In the genomic region with DNA sequence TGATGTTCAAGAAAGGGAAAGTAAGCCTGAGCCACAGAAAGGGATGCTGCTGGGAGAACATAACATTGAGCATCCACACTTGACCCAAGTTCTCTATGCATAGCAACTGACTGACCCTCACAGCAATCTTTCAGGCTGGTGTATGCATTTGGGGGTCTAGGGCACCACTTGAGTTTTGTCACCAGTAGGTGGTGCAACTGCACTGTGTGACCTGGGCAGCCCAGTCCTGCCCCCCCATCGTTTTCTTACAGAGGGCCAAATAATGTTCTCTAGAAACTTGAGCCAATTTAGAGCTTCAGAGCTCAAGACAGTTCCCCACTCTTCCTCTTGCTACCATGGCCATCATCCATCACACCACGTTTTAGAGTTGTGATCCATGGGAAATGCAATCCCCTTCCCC, we compare ENCODE assay signal across 14 mouse cellular contexts. TPM values are rescaled to one million over a fixed set of nuclear protein-coding genes. Genes with fewer than 3 reads are reported as not detected.
DNase-seq lines count a peak whose midpoint lies in the region; ATAC-seq and TF ChIP-seq lines count a peak whose summit lies in the region.
"Had no signal": no experiment of that assay in that cellular context is flagged by ENCODE, and none has a peak within 500 bp of the region (broad histone marks: within the 10 kb centered on the region; RNA-seq: fewer than 3 reads in every experiment).

No protein-coding gene starts in this region.

- H3K36me3 ChIP-seq in hindbrain, embryonic 11.5 days (ENCODE audit: control insufficient read depth, insufficient read depth, low read length) = peaks cover 6% of the 10 kb centered on the region; the same call in 1 of the 2 replicates
- H3K36me3 ChIP-seq in hindbrain, embryonic 13.5 days = peaks cover 28% of the 10 kb centered on the region
- peaks cover 12% of the 10 kb centered on the region for H3K36me3 ChIP-seq in midbrain, embryonic 14.5 days (ENCODE audit: control insufficient read depth, insufficient read depth, low read length)
- 0 out of 2 replicates have a peak, but pooled peaks cover 7% of the 10 kb centered on the region for H3K36me3 ChIP-seq in midbrain, embryonic 15.5 days (replicated peaks)

- no peak for ATAC-seq in hindbrain, embryonic 11.5 days (ENCODE audit: low FRiP score)
- ATAC-seq in hindbrain, embryonic 13.5 days (ENCODE audit: low FRiP score) = no peak
- ATAC-seq in midbrain, embryonic 14.5 days (ENCODE audit: low FRiP score, low TSS enrichment) = no peak
- no peak for ATAC-seq in midbrain, embryonic 15.5 days (replicated peaks)
- ATAC-seq: midbrain, embryonic 13.5 days had no signal

- H3K4me3 ChIP-seq in hindbrain, embryonic 11.5 days (ENCODE audit: low read depth, low read length) = no peak overlapping the region
- H3K4me3 ChIP-seq in hindbrain, embryonic 13.5 days = no peak overlapping the region
- H3K4me3 ChIP-seq in midbrain, embryonic 14.5 days (replicated peaks; ENCODE audit: low read depth, low read length) = no peak overlapping the region
- no peak overlapping the region for H3K4me3 ChIP-seq in midbrain, embryonic 15.5 days
- no peak overlapping the region for H3K4me3 ChIP-seq in cortical plate, adult 2 months (ENCODE audit: insufficient read depth, low read length)
- H3K4me3 ChIP-seq: erythroblast, embryonic 14.5 days; liver, embryonic 13.5 days; midbrain, embryonic 13.5 days had no signal

- peak; percentile 10 for DNase-seq in hindbrain, embryonic 11.5 days (ENCODE audit: low spot score)
- DNase-seq in midbrain, embryonic 14.5 days = peak; percentile 32
- no peak for DNase-seq in thymus, postnatal 10 days (ENCODE audit: low spot score in 2 of 2)
- DNase-seq in layer of hippocampus, postnatal 14 days (ENCODE audit: low spot score in 2 of 2) = no peak
- DNase-seq: gastrocnemius, postnatal 25 days; liver, embryonic 13.5 days; thymus, adult 2 months had no signal

- no peak overlapping the region for H3K4me2 ChIP-seq in hindbrain, embryonic 11.5 days (replicated peaks; ENCODE audit: low read depth, low read length)
- H3K4me2 ChIP-seq in hindbrain, embryonic 13.5 days = no peak overlapping the region
- no peak overlapping the region for H3K4me2 ChIP-seq in midbrain, embryonic 14.5 days (ENCODE audit: low read length)
- no peak overlapping the region for H3K4me2 ChIP-seq in midbrain, embryonic 15.5 days
- H3K4me2 ChIP-seq: liver, embryonic 13.5 days; midbrain, embryonic 13.5 days had no signal

- no peak overlapping the region for H3K27ac ChIP-seq in hindbrain, embryonic 11.5 days (ENCODE audit: low read depth, low read length)
- H3K27ac ChIP-seq in hindbrain, embryonic 13.5 days = no peak overlapping the region
- no peak overlapping the region for H3K27ac ChIP-seq in midbrain, embryonic 14.5 days (replicated peaks; ENCODE audit: low read depth, low read length)
- H3K27ac ChIP-seq in midbrain, embryonic 15.5 days = no peak overlapping the region
- no peak overlapping the region for H3K27ac ChIP-seq in cortical plate, adult 2 months (ENCODE audit: insufficient read depth, low read length)
- H3K27ac ChIP-seq: liver, embryonic 13.5 days; midbrain, embryonic 13.5 days had no signal

- no peaks in the 10 kb centered on the region for H3K9me3 ChIP-seq in hindbrain, embryonic 11.5 days (ENCODE audit: control insufficient read depth, low read length)
- H3K9me3 ChIP-seq in hindbrain, embryonic 13.5 days = 0 out of 2 replicates have a peak, but pooled peaks cover 4% of the 10 kb centered on the region
- H3K9me3 ChIP-seq in midbrain, embryonic 14.5 days (ENCODE audit: control insufficient read depth, low read length) = 0 out of 2 replicates have a peak, but pooled peaks cover 4% of the 10 kb centered on the region
- H3K9me3 ChIP-seq in midbrain, embryonic 15.5 days = no peaks in the 10 kb centered on the region
- H3K9me3 ChIP-seq: liver, embryonic 13.5 days; midbrain, embryonic 13.5 days had no signal

- WGBS in hindbrain, embryonic 11.5 days = 46% methylated on average over 2 of the region's 2 CpGs
- 46% methylated on average over 2 of the region's 2 CpGs for WGBS in hindbrain, embryonic 13.5 days
- 55% methylated on average over 2 of the region's 2 CpGs for WGBS in midbrain, embryonic 14.5 days
- WGBS in midbrain, embryonic 15.5 days = 27% methylated on average over 2 of the region's 2 CpGs

- H3K9ac ChIP-seq in hindbrain, embryonic 11.5 days (ENCODE audit: low read depth, low read length) = no peak overlapping the region
- no peak overlapping the region for H3K9ac ChIP-seq in hindbrain, embryonic 13.5 days
- no peak overlapping the region for H3K9ac ChIP-seq in midbrain, embryonic 14.5 days (replicated peaks; ENCODE audit: low read length)
- no peak overlapping the region for H3K9ac ChIP-seq in midbrain, embryonic 15.5 days
- H3K9ac ChIP-seq: liver, embryonic 13.5 days; midbrain, embryonic 13.5 days had no signal

- TF ChIP-seq POLR2A in cortical plate, adult 2 months (IDR thresholded peaks at IDR 0.05; ENCODE audit: extremely low read depth, insufficient read depth, low read length) = no peak

- no peaks in the 10 kb centered on the region for H3K4me1 ChIP-seq in hindbrain, embryonic 11.5 days (replicated peaks; ENCODE audit: control insufficient read depth, insufficient read depth, low read length)
- H3K4me1 ChIP-seq in hindbrain, embryonic 13.5 days (replicated peaks) = no peaks in the 10 kb centered on the region
- H3K4me1 ChIP-seq in midbrain, embryonic 14.5 days (ENCODE audit: control insufficient read depth, insufficient read depth, low read length) = no peaks in the 10 kb centered on the region
- H3K4me1 ChIP-seq in midbrain, embryonic 15.5 days = no peaks in the 10 kb centered on the region
- H3K4me1 ChIP-seq in cortical plate, adult 2 months (ENCODE audit: control insufficient read depth, insufficient read depth, low read length) = no peaks in the 10 kb centered on the region
- H3K4me1 ChIP-seq: liver, embryonic 13.5 days; midbrain, embryonic 13.5 days had no signal

- TF ChIP-seq CTCF in cortical plate, adult 2 months (IDR thresholded peaks at IDR 0.05; ENCODE audit: extremely low read depth, insufficient read depth, low read length) = peak; percentile 44

- no peaks in the 10 kb centered on the region for H3K27me3 ChIP-seq in hindbrain, embryonic 11.5 days (ENCODE audit: control insufficient read depth, insufficient read depth, low read length)
- no peaks in the 10 kb centered on the region for H3K27me3 ChIP-seq in hindbrain, embryonic 13.5 days
- H3K27me3 ChIP-seq in midbrain, embryonic 14.5 days (ENCODE audit: control insufficient read depth, insufficient read depth, low read length) = no peaks in the 10 kb centered on the region
- no peaks in the 10 kb centered on the region for H3K27me3 ChIP-seq in midbrain, embryonic 15.5 days (replicated peaks)
- H3K27me3 ChIP-seq: liver, embryonic 13.5 days; midbrain, embryonic 13.5 days had no signal

RNA-seq across cellular contexts. Expression of gene Dzip1l, which starts 42.3 kb away (rescaled TPM):
- 12.0 and 14.5 TPM in 2 replicates for polyA plus RNA-seq in hindbrain, embryonic 11.5 days (2014; fragmentation: Nextera tagmentation; extraction: Ambion mirVana)
- 8.9 and 10.8 TPM in 2 replicates for polyA plus RNA-seq in hindbrain, embryonic 13.5 days (2015; fragmentation: Nextera tagmentation; extraction: Ambion mirVana)
- polyA plus RNA-seq in midbrain, embryonic 14.5 days (2014; fragmentation: Nextera tagmentation; extraction: Ambion mirVana) = 4.8 and 7.9 TPM in 2 replicates
- polyA plus RNA-seq in midbrain, embryonic 15.5 days (2015; fragmentation: Nextera tagmentation; extraction: Ambion mirVana) = 8.8 and 10.8 TPM in 2 replicates
- polyA plus RNA-seq in cortical plate, adult 2 months (2012; rRNA removed) = 12.2 and 12.9 TPM in 2 replicates
- 10 to 100 TPM; 24.7 to 29.2 TPM for total RNA-seq in layer of hippocampus, postnatal 14 days (2021)
- total RNA-seq: hematopoietic stem cell, adult 5-6 weeks had no signal

RNA-seq across cellular contexts. Expression of gene Cldn18, which starts 45.5 kb away (rescaled TPM):
- polyA plus RNA-seq in hindbrain, embryonic 11.5 days (2014; fragmentation: Nextera tagmentation; extraction: Ambion mirVana) = not detected in 2 replicates
- polyA plus RNA-seq in hindbrain, embryonic 13.5 days (2015; fragmentation: Nextera tagmentation; extraction: Ambion mirVana) = 0.18 TPM in 1 of 2 replicates, not detected in the other
- polyA plus RNA-seq in midbrain, embryonic 14.5 days (2014; fragmentation: Nextera tagmentation; extraction: Ambion mirVana) = not detected in 2 replicates
- not detected in 2 replicates for polyA plus RNA-seq in midbrain, embryonic 15.5 days (2015; fragmentation: Nextera tagmentation; extraction: Ambion mirVana)
- polyA plus RNA-seq in cortical plate, adult 2 months (2012; rRNA removed) = not detected in 2 replicates
- not detected for total RNA-seq in layer of hippocampus, postnatal 14 days (2021)
- total RNA-seq: gastrocnemius, postnatal 25 days; hematopoietic stem cell, adult 5-6 weeks; layer of hippocampus, adult 8-10 months had no signal
- polyA plus RNA-seq: erythroblast, embryonic 14.5 days; liver, embryonic 13.5 days had no signal

RNA-seq across cellular contexts. Expression of gene A4gnt, which starts 59.3 kb away (rescaled TPM):
- not detected in 2 replicates for polyA plus RNA-seq in hindbrain, embryonic 11.5 days (2014; fragmentation: Nextera tagmentation; extraction: Ambion mirVana)
- polyA plus RNA-seq in hindbrain, embryonic 13.5 days (2015; fragmentation: Nextera tagmentation; extraction: Ambion mirVana) = not detected in 2 replicates
- polyA plus RNA-seq in midbrain, embryonic 14.5 days (2014; fragmentation: Nextera tagmentation; extraction: Ambion mirVana) = not detected in 2 replicates
- polyA plus RNA-seq in midbrain, embryonic 15.5 days (2015; fragmentation: Nextera tagmentation; extraction: Ambion mirVana) = not detected in 2 replicates
- 0.11 and 0.17 TPM in 2 replicates for polyA plus RNA-seq in cortical plate, adult 2 months (2012; rRNA removed)
- total RNA-seq in layer of hippocampus, postnatal 14 days (2021) = not detected
- total RNA-seq: gastrocnemius, postnatal 25 days; hematopoietic stem cell, adult 5-6 weeks had no signal
- polyA plus RNA-seq: erythroblast, embryonic 14.5 days; liver, embryonic 13.5 days; midbrain, embryonic 13.5 days had no signal

Comparison
In these comparisons a context has a peak if more than half of its experiments do, and no peak if none do; other contexts are left out.
1. DNase-seq: peak in hindbrain, embryonic 11.5 days (single experiment) and midbrain, embryonic 14.5 days (single experiment); none in thymus, postnatal 10 days (0 of 2) and layer of hippocampus, postnatal 14 days (0 of 2).